In genomic region chr3:97755411-97755810, GRCm38 (mm10) we compare ENCODE assay signal across 17 mouse cellular contexts.
"Had no signal": no experiment of that assay in that cellular context is flagged by ENCODE, and none has a peak within 500 bp of the region (broad histone marks: within the 10 kb centered on the region; RNA-seq: fewer than 3 reads in every experiment).

No protein-coding gene starts in this region.

- H3K4me2 ChIP-seq: limb, embryonic 13.5 days; liver, embryonic 11.5 days; liver, embryonic 15.5 days; lung, embryonic 14.5 days; neural tube, embryonic 15.5 days had no signal

- H3K27ac ChIP-seq: limb, embryonic 13.5 days; midbrain, embryonic 10.5 days; neural tube, embryonic 15.5 days; stomach, postnatal 0 days had no signal

- ATAC-seq: inflammation-experienced regulatory T-cells, adult 6 months had no signal

- H3K27me3 ChIP-seq: limb, embryonic 13.5 days; liver, embryonic 15.5 days; neural tube, embryonic 15.5 days had no signal

- H3K9me3 ChIP-seq: limb, embryonic 13.5 days; liver, embryonic 15.5 days; midbrain, embryonic 10.5 days; neural tube, embryonic 15.5 days had no signal

- H3K4me3 ChIP-seq: limb, embryonic 13.5 days; liver, embryonic 15.5 days; midbrain, embryonic 10.5 days; myocyte; neural tube, embryonic 15.5 days had no signal

- H3K4me1 ChIP-seq: liver, embryonic 15.5 days; midbrain, embryonic 10.5 days; neural tube, embryonic 15.5 days had no signal

- H3K9ac ChIP-seq: limb, embryonic 13.5 days; liver, embryonic 15.5 days; lung, embryonic 14.5 days; neural tube, embryonic 15.5 days had no signal

- DNase-seq: left cerebral cortex, postnatal 4 days; lung, embryonic 14.5 days; lung, postnatal 10 days; lung, postnatal 4 days; midbrain, embryonic 14.5 days; right cerebral cortex, adult 18-20 months; right cerebral cortex, postnatal 25 days; thymus, adult 18-20 months; thymus, postnatal 14 days had no signal
